Mouse (Mus musculus): ENCODE measurements around the gene Sh3rf1. TPM values are rescaled to one million over a fixed set of nuclear protein-coding genes. Genes with fewer than 3 reads are reported as not detected.
A peak's percentile ranks its signal among the peaks of the same experiment; 100 is the strongest.

Gene Sh3rf1
- polyA plus RNA-seq, 1 experiment from 2014 or later, result 13.0 TPM

DNA sequence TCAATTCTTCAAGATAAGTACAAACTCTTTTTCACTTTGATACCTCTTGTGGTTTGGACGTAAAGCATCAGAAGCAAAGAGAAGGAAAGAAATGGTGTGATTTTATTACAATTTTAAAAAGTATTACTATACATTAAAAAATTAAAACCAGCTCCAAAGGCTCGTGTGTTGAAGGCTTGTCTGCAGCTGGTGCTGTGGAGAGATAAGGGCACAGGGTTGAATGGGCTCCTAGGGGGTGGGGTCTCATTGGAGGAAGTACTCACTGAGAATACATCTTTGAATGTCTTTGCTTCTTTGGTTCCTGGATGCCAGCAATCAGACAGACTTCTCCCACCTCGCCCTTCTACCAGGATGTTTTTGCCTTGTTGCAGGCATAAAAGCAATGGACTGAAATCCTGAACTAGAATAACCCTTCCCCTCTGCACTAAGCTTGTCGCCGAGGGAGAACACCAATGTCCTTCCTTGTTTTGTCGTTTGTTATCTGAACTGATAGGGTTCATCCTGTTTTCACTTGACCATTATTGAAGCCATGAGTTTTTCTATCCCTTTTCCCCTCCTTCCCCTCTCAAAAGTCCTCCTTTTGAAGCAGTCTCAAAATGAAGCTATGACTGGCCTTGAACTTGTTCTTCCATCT is 23.3 kb upstream of the Sh3rf1 start:
- Histone ChIP-seq H3K4me2 (replicated peaks) (no peak overlapping the region), H3K27me3 (no peaks in the 10 kb centered on the region), H3K9ac (no peak overlapping the region), H3K27ac (replicated peaks) (no peak overlapping the region), H3K9me3 (replicated peaks) (no peaks in the 10 kb centered on the region), H3K36me3 (no peaks in the 10 kb centered on the region), H3K4me3 (replicated peaks) (no peak overlapping the region), H3K4me1 (0 out of 2 replicates have a peak, but pooled peaks cover 3% of the 10 kb centered on the region)
- ATAC-seq (ENCODE audit: insufficient number of reproducible peaks, low FRiP score, low TSS enrichment, low read depth), result no peak
- 76% methylated on average over 6 of the region's 6 CpGs for WGBS

DNA sequence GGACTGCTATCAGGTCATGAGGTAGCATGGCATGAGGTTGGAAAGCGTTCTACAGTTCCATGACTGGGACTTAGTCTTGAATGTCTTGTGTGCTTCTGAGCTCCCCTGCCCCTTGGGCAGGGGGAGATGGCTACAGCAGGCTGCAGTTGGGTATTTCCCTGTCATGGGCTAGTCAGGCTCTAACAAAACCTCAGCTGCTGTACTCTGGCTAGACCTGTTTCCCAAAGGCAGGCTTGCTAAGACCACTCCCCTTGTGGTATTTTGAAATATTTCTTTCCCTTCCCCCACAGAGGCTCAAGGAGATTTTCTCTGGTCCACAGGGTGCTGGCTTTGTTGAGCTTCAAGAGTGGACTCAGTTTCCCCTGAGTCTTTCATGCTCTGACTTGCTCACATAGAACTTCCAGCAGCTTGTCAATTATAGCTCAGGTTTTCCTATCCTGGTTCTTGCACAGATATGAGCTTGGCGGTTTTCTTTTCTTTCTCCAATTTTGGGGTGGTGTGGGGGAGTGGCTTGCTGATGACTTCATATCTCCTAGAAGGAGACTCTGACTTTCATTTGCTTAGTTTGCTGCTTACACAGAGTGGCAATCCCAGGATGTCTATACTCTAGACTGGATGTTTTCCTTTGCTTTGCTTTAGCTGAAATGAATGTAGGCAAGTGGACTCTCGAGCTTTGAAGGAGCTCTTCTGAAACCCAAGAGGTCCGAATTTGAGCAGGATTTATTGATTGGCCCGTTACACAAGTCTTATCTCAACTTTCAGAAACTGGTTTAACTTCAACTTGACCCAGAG is 20.4 kb upstream of the Sh3rf1 start:
- H3K4me2 ChIP-seq (replicated peaks), result no peak overlapping the region
- H3K36me3 ChIP-seq, result no peaks in the 10 kb centered on the region
- no peak overlapping the region for H3K4me3 ChIP-seq (replicated peaks)
- ATAC-seq (ENCODE audit: insufficient number of reproducible peaks, low FRiP score, low TSS enrichment, low read depth), result no peak
- 69% methylated on average over 5 of the region's 5 CpGs for WGBS
- H3K27me3 ChIP-seq, result no peaks in the 10 kb centered on the region
- H3K9ac ChIP-seq, result no peak overlapping the region
- H3K4me1 ChIP-seq, result 0 out of 2 replicates have a peak, but pooled peaks cover 3% of the 10 kb centered on the region
- no peaks in the 10 kb centered on the region for H3K9me3 ChIP-seq (replicated peaks)
- no peak overlapping the region for H3K27ac ChIP-seq (replicated peaks)

DNA sequence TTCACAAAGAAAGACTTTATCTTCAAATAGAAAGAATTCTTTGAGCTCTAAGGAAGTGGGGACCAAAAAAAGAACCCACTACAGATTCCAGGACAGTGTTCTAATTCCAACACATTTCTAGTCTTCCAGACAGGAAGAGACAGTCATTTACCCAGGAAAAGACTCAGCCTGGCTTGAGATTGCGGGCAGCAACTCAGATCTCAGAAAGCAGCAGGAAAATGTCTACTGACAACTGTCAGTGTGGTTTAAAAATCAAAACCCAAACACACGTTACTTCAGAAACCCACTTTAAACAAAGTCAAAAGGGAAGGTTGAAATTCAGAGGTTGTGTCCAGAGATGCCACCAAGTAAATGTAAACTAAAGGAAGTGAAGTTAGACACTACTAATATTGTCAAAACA is 16.8 kb upstream of the Sh3rf1 start:
- 57% methylated on average over 2 of the region's 2 CpGs for WGBS
- no peak for ATAC-seq (ENCODE audit: insufficient number of reproducible peaks, low FRiP score, low TSS enrichment, low read depth)
- Histone ChIP-seq H3K36me3 (no peaks in the 10 kb centered on the region), H3K27ac (replicated peaks) (no peak overlapping the region), H3K4me3 (replicated peaks) (no peak overlapping the region), H3K9ac (no peak overlapping the region), H3K9me3 (replicated peaks) (no peaks in the 10 kb centered on the region), H3K4me2 (replicated peaks) (no peak overlapping the region), H3K4me1 (peaks cover 7% of the 10 kb centered on the region), H3K27me3 (no peaks in the 10 kb centered on the region)

DNA sequence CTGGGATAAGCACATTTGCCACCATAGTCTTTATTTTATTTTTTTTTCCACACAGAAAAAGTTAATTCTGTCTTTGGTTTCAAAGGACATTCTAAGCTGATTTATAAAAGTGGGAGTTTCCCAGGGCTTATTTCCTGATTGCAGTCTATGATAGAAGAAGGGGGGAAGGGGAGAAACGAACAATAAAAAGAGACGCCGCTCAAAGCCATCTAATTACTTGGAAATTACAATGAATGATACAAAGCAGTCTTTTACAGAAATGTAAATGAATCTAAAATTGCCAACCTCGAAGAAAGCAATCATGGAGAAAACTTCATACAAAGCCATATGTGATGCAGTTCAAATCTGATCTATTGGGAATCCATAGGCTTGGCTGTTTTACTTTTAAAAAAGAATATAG is 16.0 kb upstream of the Sh3rf1 start:
- Histone ChIP-seq H3K4me3 (replicated peaks) (no peak overlapping the region), H3K36me3 (no peaks in the 10 kb centered on the region), H3K27ac (replicated peaks) (no peak overlapping the region), H3K4me1 (peaks cover 4% of the 10 kb centered on the region), H3K9ac (no peak overlapping the region), H3K27me3 (no peaks in the 10 kb centered on the region), H3K9me3 (replicated peaks) (no peaks in the 10 kb centered on the region), H3K4me2 (replicated peaks) (no peak overlapping the region)
- 68% methylated on average over 4 of the region's 4 CpGs for WGBS
- no peak for ATAC-seq (ENCODE audit: insufficient number of reproducible peaks, low FRiP score, low TSS enrichment, low read depth)

DNA sequence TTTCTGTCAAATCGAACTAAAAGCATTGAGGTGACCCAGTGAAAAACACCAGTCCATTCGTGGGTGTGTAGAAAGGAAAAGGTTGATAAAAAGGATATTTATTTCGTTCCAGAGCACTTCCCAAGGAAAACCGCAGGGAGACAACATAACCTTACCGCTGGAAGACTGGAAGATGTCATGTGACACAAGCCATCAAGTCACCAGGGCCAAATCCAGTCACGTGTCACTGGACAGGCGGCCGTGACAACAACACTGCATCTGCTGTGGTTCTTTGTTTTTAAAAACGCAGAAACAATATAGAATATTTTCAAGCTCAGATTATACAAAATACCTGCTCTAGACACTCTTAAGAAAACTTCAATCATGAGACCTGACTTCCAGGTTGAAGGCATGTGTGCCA is 15.0 kb upstream of the Sh3rf1 start:
- no peak overlapping the region for H3K4me2 ChIP-seq (replicated peaks)
- no peaks in the 10 kb centered on the region for H3K36me3 ChIP-seq
- H3K9me3 ChIP-seq (replicated peaks), result no peaks in the 10 kb centered on the region
- no peak overlapping the region for H3K4me3 ChIP-seq (replicated peaks)
- no peak overlapping the region for H3K9ac ChIP-seq
- no peaks in the 10 kb centered on the region for H3K27me3 ChIP-seq
- no peak overlapping the region for H3K27ac ChIP-seq (replicated peaks)
- H3K4me1 ChIP-seq, result peaks cover 4% of the 10 kb centered on the region
- WGBS, result 86% methylated on average over 9 of the region's 9 CpGs
- no peak for ATAC-seq (ENCODE audit: insufficient number of reproducible peaks, low FRiP score, low TSS enrichment, low read depth)

DNA sequence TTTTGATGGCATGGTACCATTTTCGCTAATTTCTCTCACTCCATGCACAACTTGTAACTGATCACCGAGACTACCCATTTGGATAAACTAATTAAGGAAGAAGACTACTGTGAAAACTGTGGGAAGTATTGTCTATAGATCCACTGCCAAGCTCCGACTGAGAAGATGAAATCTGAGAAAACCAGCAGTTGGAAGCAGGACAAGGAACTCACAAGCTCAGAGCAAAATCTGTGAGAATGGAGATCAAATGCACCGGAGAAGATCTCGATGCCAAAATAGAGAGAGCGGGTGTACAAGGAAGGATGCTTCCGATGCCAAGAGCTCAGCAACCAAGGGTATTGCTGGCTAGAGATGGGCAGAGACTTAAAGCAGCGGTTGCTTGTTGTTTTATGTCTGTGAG is 12.8 kb upstream of the Sh3rf1 start:
- no peaks in the 10 kb centered on the region for H3K27me3 ChIP-seq
- H3K4me1 ChIP-seq, result peaks cover 4% of the 10 kb centered on the region
- no peak overlapping the region for H3K27ac ChIP-seq (replicated peaks)
- WGBS, result 61% methylated on average over 8 of the region's 8 CpGs
- no peak overlapping the region for H3K4me3 ChIP-seq (replicated peaks)
- no peak for ATAC-seq (ENCODE audit: insufficient number of reproducible peaks, low FRiP score, low TSS enrichment, low read depth)
- no peaks in the 10 kb centered on the region for H3K36me3 ChIP-seq
- H3K9me3 ChIP-seq (replicated peaks), result no peaks in the 10 kb centered on the region
- H3K4me2 ChIP-seq (replicated peaks), result no peak overlapping the region
- no peak overlapping the region for H3K9ac ChIP-seq

DNA sequence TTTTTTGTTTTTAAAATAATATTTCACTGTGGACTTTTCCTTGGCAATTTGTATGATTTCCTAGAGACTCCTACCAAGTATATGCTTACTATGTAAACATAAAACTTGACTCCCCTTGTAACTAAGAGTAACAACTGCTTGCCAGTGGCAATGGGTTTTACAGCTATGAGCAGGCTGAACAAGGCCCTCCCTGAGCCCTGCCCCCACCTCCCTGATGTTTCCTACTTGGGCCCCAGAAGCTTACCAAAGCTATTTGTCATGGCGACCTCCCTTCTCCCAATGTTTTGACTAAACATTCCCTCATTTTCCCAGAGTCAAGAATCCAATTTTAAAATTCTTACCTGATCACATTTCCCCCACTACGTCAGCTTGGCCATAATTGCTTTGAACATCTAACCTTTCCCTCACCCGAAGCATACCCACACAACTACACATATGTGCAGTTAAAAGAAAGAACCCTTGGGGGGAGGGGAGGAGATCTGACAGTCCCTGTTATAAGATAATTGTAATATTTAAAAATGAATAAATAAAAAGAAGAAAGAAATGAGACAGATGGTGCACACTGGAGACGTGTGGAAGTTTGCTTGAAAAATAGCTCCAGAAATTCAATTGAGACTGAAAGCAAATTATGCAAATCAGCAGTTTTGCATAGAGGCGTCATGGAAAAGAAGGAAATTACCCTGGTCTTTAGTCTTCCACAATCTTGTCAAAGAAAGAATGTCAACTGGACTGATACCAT is 8.4 kb upstream of the Sh3rf1 start:
- no peak overlapping the region for H3K4me3 ChIP-seq (replicated peaks)
- H3K4me2 ChIP-seq (replicated peaks), result no peak overlapping the region
- no peak for ATAC-seq (ENCODE audit: insufficient number of reproducible peaks, low FRiP score, low TSS enrichment, low read depth)
- no peak overlapping the region for H3K27ac ChIP-seq (replicated peaks)
- no peaks in the 10 kb centered on the region for H3K36me3 ChIP-seq
- 38% methylated on average over 5 of the region's 5 CpGs for WGBS
- no peaks in the 10 kb centered on the region for H3K9me3 ChIP-seq (replicated peaks)
- H3K9ac ChIP-seq, result no peak overlapping the region
- peaks cover 4% of the 10 kb centered on the region for H3K4me1 ChIP-seq
- no peaks in the 10 kb centered on the region for H3K27me3 ChIP-seq

DNA sequence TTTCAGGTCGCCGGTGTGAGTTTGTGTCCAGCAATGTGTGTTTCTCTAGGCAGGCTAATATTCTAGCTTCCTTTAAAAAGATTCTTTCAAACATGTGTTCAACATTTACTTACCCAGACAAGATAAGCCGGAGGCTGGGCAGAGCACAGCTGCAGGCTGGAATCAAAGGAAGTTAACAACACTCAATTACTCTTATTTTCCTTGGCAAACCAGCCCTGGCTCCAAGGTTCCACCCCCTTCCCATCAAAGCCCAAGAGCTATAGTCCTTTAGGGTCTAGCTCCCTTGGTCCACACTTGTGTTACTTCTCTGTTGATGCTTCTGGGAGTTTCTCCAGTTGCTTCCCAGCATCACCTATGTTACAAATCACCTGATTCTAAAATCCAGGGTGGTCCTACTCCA is 6.7 kb upstream of the Sh3rf1 start:
- no peaks in the 10 kb centered on the region for H3K9me3 ChIP-seq (replicated peaks)
- no peak for ATAC-seq (ENCODE audit: insufficient number of reproducible peaks, low FRiP score, low TSS enrichment, low read depth)
- H3K4me3 ChIP-seq (replicated peaks), result no peak overlapping the region
- H3K27ac ChIP-seq (replicated peaks), result no peak overlapping the region
- WGBS, result 44% methylated on average over 3 of the region's 3 CpGs
- H3K36me3 ChIP-seq, result no peaks in the 10 kb centered on the region
- H3K4me1 ChIP-seq, result no peaks in the 10 kb centered on the region
- no peak overlapping the region for H3K9ac ChIP-seq
- H3K4me2 ChIP-seq (replicated peaks), result no peak overlapping the region
- H3K27me3 ChIP-seq, result no peaks in the 10 kb centered on the region

DNA sequence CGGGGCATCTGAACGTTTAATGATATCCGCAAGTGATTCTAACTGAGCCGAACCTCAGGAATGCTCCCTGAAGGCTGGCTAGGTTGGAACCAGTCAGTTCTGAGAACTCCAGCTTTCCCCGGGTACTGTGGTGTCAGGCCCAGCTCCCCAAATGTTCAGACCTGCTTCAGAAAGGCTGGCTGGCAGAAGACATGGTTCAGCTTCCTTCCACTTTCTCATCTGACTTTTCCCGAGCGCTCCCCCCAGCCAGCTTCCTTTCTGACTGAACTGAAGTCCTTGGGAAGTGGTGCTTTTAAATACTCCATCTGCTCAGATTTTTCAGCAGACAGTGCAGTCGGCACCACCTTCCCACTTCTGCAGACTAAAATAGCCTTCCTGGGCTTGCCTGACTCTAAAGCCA is 6.2 kb upstream of the Sh3rf1 start:
- Histone ChIP-seq H3K4me2 (replicated peaks) (no peak overlapping the region), H3K9ac (no peak overlapping the region), H3K4me1 (no peaks in the 10 kb centered on the region), H3K27ac (replicated peaks) (no peak overlapping the region), H3K9me3 (replicated peaks) (no peaks in the 10 kb centered on the region), H3K36me3 (no peaks in the 10 kb centered on the region), H3K27me3 (no peaks in the 10 kb centered on the region), H3K4me3 (replicated peaks) (no peak overlapping the region)
- ATAC-seq (ENCODE audit: insufficient number of reproducible peaks, low FRiP score, low TSS enrichment, low read depth), result no peak
- 62% methylated on average over 8 of the region's 8 CpGs for WGBS

DNA sequence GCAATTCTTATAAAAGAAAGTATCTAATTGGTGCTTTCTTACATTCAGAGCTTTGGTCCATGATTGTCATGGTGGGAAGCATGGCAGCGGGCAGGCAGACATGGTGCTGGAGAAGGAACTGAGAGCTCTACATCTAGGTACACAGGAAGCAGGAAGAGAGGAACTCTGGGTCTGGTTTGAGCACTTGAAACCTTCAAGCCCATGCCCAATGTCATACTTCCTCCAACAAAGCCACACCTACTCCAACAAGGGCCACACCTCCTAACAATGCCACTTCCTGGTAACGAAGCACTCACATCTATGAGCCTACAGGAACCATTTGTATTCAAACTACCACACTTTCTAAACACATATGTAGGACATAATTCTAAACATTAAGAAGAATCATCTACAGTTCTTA is 5.2 kb upstream of the Sh3rf1 start:
- no peak overlapping the region for H3K4me3 ChIP-seq (replicated peaks)
- H3K4me1 ChIP-seq, result 0 out of 2 replicates have a peak, but pooled peaks cover 4% of the 10 kb centered on the region
- H3K36me3 ChIP-seq, result no peaks in the 10 kb centered on the region
- 89% methylated on average over 2 of the region's 2 CpGs for WGBS
- no peak overlapping the region for H3K9ac ChIP-seq
- no peak for ATAC-seq (ENCODE audit: insufficient number of reproducible peaks, low FRiP score, low TSS enrichment, low read depth)
- no peaks in the 10 kb centered on the region for H3K27me3 ChIP-seq
- no peaks in the 10 kb centered on the region for H3K9me3 ChIP-seq (replicated peaks)
- no peak overlapping the region for H3K27ac ChIP-seq (replicated peaks)
- no peak overlapping the region for H3K4me2 ChIP-seq (replicated peaks)

DNA sequence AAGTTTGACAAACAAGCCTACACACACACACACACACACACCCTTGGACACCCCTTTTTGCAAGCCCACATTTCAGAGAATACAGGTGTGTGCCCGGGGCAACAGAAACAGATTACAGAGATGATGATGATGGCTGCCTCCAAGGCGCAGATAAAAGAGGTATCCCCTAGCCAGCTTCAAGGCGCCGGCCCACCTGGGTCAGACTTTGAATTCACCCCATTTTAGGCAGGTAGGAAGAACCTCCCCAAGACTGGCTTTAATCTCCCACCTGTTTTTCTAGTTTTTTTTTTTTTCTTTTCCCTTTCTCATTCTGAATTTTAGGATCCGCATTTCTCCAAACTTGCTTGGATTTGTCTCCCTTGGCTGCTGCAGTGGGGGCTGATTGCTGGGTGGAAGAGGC is 389 bp upstream of the Sh3rf1 start:
- Histone ChIP-seq H3K27ac (replicated peaks) (peak overlapping the region; percentile 86), H3K27me3 (no peaks in the 10 kb centered on the region)

More for the DNA sequence above, 389 bp upstream of the Sh3rf1 start:
- H3K9me3 ChIP-seq (replicated peaks), result no peaks in the 10 kb centered on the region
- H3K4me3 ChIP-seq (replicated peaks), result peak overlapping the region; percentile 75
- H3K36me3 ChIP-seq, result no peaks in the 10 kb centered on the region
- peak overlapping the region; percentile 62; the same call in 1 of the 2 replicates for H3K9ac ChIP-seq
- H3K4me2 ChIP-seq (replicated peaks), result peak overlapping the region; percentile 89
- no peak for ATAC-seq (ENCODE audit: insufficient number of reproducible peaks, low FRiP score, low TSS enrichment, low read depth)
- H3K4me1 ChIP-seq, result peaks cover 30% of the 10 kb centered on the region
- 23% methylated on average over 5 of the region's 5 CpGs for WGBS
